Mouse (Mus musculus): ENCODE data around the gene Esd.

The Esd gene

DNA sequence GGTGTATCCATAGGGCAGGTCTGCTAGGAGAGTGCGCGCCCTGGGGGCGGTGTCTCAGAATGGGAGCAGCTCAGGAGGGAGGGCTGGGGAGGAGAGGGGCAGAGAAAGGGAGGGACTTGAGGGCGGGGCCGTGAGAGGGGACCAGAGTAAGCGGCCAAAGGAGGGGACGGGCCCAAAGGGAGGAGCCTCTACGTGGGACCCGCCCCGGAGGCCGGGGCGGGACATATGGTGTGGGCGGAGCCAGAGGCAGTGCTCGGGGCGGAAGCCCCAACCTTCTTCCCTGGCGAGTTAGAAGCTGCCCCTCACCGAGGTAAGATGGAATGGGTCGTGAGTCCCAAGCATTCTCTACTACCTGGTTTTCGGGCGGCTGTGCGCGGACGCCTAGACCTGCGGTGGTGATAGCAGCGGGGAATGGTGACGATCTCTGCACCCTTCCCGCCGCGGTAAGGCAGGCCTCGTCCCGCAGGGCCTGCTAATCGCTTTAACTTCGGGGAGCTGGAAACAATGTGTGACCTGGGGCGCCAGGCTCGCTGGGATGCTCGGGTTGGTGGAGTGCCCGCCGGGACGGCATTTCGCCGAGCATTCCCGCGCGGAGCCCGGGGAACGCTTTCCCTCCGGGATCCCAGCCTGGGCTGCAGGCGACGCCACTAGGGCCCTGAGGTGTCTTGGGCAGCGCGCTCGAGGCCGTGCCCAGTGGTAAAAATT, at the start of gene Esd:
Gene Esd (plus strand): TSS at position 219 of the 705 bp plus-strand sequence.
- no peak for TF ChIP-seq GATA4 (IDR thresholded peaks at IDR 0.05; ENCODE audit: insufficient replicate concordance, low read length)

DNA sequence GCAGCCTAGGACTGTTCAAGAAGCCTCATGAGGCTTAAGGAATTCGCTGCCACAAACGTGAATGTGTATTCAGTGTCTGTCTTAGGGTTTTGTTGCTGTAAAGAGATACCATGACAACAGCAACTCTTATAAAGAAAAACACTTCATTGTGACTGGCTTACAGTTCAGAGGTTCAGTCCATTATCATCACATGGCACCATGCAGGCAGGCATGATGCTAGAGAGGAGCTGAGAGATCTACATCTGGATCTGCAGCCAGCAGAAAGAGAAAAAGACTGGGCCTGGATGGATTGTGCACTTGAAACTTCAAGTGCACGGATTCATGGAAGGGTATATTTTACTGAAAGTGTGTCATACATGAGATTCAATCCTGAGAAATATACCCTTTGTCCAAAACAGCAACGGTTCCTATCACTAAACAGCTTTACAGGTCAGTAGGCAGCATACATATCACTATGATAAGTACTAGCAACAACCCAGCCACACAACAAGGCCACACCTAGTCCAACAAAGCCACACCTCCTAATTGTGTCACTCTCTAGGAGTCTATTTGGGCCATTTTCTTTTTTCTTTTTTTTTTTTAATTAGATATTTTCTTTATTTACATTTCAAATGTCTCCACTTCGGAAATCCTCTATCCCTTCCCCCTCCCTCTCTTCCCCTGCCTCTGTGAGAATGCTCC, 47.7 kb upstream of the Esd start:
- no peak for TF ChIP-seq GATA4 (IDR thresholded peaks at IDR 0.05; ENCODE audit: insufficient replicate concordance, low read length)

DNA sequence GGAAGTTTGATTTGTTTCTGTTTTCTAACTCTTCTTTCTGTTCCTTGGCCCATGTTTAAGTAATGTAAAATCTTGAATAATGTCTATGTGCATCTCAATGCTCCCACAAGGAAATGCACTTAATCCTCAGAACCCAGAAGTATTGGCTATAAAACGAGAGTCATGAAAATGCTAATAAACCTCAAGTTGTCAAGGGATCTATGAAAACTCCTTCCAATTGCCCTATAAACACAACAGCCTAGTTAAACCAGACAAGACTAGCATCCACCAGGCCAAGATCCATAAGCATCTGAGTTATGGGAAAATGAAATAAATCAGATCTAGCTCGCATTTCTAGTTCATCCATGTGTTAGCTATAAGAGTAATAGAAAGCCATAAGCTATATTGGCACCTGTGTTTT, 40.1 kb upstream of the Esd start:
- no peak for TF ChIP-seq GATA4 (IDR thresholded peaks at IDR 0.05; ENCODE audit: insufficient replicate concordance, low read length)

DNA sequence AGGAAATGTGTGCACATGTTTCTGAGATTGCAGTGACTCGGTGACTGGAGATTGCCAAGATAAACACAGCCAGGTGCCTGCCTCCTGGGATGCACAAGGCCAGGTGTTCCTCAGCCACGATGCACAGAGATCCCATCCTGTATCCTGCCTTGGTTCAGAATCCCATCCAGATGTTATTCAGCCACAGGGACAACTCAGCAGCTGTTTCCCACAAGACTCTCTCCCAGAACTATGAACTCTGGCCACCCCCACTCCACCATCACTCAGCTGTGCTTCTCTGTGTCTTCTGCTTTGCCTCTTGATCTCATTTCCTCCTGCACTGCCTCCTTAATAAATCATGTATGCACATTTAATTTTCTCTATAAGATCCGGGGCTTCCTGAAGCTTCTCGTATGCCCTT, 35.3 kb upstream of the Esd start:
- no peak for TF ChIP-seq GATA4 (IDR thresholded peaks at IDR 0.05; ENCODE audit: insufficient replicate concordance, low read length)

DNA sequence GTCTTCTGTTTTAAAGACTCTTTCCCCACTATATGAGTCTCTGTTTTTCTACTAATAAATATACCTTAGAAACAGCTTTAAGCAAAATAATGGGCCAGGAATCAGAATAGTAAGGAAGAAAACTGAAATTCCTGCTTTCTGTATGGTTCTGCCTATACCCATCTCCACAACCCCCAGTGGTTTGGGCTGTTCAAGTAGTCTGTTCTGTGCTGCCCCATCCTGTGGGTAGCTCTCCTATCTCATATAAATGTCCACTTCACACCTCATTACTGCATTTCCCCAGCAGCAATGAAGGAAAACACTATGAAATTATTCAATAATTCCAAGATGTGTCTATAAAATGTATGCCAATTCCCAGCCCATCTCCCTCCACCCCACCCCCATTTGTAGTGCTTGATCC, 34.7 kb upstream of the Esd start:
- no peak for TF ChIP-seq GATA4 (IDR thresholded peaks at IDR 0.05; ENCODE audit: insufficient replicate concordance, low read length)

DNA sequence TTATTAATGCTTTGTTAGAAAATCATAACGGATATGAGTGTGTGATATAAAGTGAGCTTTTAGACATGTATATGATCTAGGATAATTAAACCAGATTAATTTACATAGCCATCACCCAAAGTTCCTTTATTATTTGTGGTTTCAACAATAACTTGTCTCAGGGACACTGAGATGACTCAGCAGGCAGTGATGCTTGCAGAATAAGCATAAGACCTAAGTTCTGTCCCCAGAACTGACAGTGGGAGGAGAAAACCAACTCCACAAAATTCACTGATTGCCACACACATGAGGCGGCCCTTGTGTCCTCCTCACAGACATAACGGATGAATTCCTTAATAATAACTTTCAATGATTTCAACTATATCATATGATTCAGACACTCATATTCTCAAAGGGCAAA, 32.9 kb upstream of the Esd start:
- no peak for TF ChIP-seq GATA4 (IDR thresholded peaks at IDR 0.05; ENCODE audit: insufficient replicate concordance, low read length)

DNA sequence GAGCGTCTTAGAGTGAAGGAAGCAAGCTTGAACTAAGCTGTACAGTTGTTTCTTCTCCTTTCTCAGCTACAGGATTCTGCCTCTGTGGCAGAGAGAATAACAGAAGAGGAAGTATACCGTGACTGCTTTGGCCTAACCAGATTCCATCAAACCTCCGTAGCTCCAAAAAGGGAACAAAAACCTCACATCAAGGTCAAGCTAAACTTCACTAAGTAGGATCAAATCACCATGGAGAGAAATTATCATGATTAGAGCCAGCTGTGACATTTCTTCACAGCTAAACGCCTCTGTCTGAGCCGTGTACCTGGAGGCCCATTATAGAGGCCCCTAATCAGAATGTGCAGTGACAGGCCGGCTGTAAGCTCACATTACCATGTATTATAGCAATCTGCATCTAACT, 28.2 kb upstream of the Esd start:
- no peak for TF ChIP-seq GATA4 (IDR thresholded peaks at IDR 0.05; ENCODE audit: insufficient replicate concordance, low read length)

DNA sequence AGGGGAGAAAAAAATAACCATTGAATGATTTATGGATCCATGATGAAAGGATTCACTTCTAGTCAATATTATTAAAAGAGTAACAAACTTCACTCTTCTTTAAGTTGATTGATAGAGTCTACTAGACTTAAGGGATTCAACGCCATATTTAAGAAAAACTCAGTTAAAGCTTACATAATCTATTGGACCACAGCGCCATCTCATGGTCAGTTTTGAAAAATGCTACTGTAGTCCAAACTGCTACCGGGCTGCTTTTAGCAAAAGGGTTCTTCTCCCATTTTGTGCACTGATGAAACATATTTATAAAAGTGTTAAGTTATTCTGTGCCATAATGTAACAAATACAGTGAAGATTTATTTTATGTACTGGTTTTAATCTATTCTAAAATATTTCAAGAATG, 23.0 kb upstream of the Esd start:
- TF ChIP-seq GATA4 (IDR thresholded peaks at IDR 0.05; ENCODE audit: insufficient replicate concordance, low read length) = no peak

DNA sequence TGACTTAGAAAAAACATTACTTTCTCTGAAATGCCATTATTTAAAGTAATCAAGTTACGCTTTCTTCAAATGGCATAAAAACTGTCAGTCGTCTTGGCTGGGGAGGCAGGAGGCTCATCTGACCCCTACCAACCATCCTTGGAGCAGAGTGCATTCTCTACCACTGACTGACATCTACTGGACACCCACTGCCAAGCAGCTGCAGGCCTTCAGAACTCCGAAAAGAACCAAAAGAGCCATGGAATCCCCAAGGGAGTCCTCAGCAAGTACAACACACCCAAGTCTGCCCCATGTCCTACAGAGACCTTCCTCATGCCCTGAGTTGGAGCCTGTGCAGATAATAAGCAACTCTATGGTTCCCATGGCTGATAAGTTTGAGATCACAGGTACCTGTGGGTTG, 8.6 kb upstream of the Esd start:
- TF ChIP-seq GATA4 (IDR thresholded peaks at IDR 0.05; ENCODE audit: insufficient replicate concordance, low read length) = no peak

DNA sequence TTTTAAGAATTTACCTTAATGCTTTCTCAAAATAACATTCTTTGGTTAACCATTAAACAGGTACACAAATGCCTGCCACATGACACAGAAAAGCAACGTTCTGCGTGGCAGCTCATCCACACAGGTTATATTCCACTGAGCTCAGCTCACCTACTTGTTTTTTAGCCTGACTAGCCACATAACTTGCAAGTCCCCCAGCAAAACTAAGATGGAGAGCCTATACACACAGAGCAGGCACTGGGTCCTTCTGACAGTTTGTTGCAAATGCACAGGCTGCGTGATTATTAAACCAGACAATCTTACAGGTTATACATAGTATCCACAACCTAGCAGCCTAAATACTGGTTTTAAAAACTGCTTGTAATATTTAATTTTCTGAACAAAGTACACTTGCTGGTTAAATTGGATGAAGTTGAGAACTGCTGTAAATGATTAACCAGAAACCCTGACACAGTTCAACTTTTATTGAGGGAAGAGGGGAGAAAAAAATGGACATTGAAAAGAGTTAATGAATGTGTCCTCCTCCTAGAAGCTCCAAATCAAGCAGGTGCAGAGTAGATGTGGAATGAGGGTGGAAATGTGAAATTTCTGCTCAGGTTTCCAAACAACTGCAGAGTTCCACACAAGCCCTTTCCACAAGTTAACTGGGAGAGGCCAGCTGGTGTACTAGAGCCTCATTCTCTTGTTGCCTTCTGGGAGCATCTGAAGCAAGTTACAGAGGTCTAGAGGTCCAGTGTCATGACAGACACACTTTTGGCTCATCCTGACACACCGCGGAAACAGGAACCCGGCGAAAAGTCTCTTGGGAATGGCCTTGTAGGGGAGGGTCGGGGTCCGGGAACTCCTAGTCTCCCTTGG, 647 bp upstream of the Esd start:
- no peak for TF ChIP-seq GATA4 (IDR thresholded peaks at IDR 0.05; ENCODE audit: insufficient replicate concordance, low read length)

DNA sequence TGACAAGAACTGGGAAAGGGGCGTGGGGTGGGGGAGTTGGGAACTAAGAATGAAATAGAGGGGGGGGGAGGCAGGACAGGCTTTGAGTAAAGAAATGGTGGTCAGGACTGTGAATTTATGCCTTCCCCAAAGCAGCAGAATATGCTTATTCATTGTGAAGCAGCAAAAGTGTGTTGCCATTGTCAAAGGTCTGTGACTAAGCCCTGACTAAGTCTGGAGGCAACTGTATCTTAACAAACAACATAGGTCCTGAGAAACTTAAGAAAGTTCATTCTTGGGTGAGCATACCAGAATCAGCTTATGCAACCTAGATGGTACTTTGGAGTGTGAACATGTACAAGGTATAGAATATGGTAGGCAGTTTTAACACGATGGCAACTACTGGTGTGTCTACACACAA, 1.3 kb downstream of the Esd start:
- TF ChIP-seq GATA4 (IDR thresholded peaks at IDR 0.05; ENCODE audit: insufficient replicate concordance, low read length) = no peak

DNA sequence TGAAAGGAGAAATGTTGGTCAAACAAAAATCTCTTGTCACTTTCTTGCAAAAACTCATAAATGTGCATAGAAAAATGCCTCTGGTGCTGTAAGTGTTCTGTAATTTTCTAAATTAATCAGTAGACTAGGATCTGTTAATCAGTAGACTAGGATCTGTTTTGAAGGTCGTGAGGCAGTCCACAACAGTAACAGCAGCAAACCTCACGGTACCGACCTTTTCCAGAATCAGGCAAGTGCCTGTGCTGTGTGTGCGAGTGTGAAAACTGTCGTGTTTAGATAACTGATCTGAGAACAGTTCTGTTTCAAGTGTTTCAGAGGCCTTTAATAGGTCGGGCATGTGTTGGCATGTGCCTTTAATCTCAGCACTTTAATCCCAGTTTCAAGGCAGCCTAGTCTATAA, 3.4 kb downstream of the Esd start:
- TF ChIP-seq GATA4 (IDR thresholded peaks at IDR 0.05; ENCODE audit: insufficient replicate concordance, low read length) = no peak

DNA sequence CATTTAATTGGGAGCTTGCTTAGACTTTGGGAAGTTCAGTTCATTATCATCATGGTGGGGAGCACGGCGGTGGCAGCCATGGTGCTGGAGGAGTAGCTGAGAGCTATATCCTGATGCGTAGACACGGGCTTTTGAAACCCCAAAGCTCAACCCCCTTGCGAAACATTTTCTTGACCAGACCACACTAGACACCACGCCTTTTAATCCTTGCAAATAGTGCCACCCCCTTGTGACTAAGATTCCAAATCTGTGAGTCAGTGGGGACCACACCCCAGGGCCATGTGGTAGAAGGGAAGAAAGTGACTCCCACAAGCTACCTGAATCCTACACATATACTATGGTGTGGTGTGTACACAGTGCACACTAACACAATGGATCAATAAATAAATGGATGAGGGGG, 4.8 kb downstream of the Esd start:
- no peak for TF ChIP-seq GATA4 (IDR thresholded peaks at IDR 0.05; ENCODE audit: insufficient replicate concordance, low read length)

DNA sequence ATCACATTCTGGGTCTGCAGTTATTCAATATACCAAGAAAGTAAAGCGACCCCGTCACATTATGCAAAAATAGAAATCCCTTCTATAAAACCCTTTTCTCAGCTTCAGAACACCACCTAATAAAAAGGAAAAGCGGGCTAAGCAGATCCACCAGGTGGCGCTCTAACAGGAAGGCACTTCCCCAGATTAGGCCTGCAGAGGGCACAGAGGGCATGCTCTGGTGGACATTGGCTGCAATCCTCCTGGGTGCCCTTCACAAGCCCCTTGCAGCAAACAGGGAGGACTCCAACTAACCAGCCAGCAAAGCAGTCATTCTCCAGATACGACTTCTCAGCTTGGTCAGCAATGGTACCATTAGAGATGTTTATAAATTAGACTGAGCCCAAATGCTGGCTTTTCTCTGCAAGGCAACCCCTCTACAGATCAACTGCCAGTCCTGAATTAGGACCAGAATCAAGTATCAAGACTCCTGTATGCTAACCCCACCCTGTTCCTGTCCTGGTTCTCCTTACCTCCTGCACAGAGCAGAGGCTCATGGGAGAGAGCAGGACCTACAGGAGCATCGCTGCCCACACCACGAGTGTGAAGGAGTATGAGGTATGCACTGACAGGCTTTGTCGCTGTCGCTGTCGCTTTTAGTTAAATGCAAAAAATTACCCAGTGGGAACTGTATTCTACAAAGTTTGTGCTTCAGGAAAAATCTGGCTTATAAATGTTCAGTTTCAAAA, 32.3 kb downstream of the Esd start:
- TF ChIP-seq GATA4 (IDR thresholded peaks at IDR 0.05; ENCODE audit: insufficient replicate concordance, low read length) = peak; percentile 71; the same call in 1 of the 2 replicates

DNA sequence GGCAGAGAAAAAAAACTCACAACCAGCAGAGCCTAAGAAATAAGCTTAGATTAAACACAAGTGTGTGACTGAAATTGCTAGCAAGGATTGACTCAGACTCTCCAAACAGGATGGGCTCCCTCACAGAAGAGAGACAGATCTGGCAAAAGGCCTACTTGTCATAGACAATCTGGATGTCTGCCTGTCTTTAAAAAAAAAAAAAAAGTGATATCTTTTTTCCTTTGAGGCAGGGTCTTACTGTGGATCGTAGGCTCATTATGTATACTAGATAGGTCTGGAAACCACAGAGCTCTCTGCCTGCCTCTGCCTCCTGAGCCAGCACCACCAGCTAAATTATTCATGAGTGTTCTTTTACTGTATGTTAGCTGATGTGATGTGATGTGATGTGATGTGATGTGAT, 35.8 kb downstream of the Esd start:
- no peak for TF ChIP-seq GATA4 (IDR thresholded peaks at IDR 0.05; ENCODE audit: insufficient replicate concordance, low read length)

Measured in liver, adult (tissue).